8 mouse cellular contexts compared by ENCODE assay signal in the genomic region with DNA sequence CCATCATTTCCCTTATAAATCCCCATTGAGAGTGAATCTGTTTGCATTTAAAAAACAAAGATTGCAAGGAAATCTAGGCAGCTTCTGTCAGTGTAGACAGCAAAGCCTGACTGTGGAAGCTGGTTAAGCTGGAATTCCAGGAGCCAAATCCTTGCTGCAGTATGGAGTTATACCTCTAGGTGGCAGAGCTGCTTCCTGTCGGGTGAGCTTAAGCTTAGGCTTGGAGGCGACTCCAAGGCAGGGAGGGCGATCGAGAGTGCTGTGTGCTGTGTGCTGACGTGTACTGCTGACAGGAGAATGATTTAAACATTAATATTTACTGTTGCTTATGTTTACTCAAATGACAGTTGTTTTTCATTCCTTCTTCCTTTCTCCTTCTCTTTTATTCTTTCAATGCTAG.
A peak's percentile ranks its signal among the peaks of the same experiment; 100 is the strongest.
DNase-seq lines count a peak whose midpoint lies in the region; ATAC-seq and TF ChIP-seq lines count a peak whose summit lies in the region.

No protein-coding gene starts in this region.

- TF ChIP-seq POLR2A in bone marrow macrophage, adult 2 months (IDR thresholded peaks at IDR 0.05; ENCODE audit: borderline replicate concordance, low read depth, low read length) = no peak

- peaks cover 55% of the 10 kb centered on the region for H3K36me3 ChIP-seq in forebrain, embryonic 10.5 days (replicated peaks)
- H3K36me3 ChIP-seq in forebrain, embryonic 12.5 days (replicated peaks) = peaks cover 27% of the 10 kb centered on the region
- H3K36me3 ChIP-seq in intestine, embryonic 15.5 days = no peaks in the 10 kb centered on the region

- DNase-seq in forebrain, embryonic 10.5 days (ENCODE audit: extremely low spot score, low spot score) = peak; percentile 36
- peak; percentile 49 for DNase-seq in A20 (ENCODE audit: low read depth, low spot score)
- peak; percentile 72 for DNase-seq in liver
- peak; percentile 83 for DNase-seq in retina, embryonic 14.5 days (ENCODE audit: low spot score)

- peak; percentile 51; the same call in 1 of the 2 replicates for TF ChIP-seq CTCF in bone marrow macrophage, adult 2 months (IDR thresholded peaks at IDR 0.05; ENCODE audit: low read depth, low read length)

- no peak overlapping the region for H3K27ac ChIP-seq in forebrain, embryonic 10.5 days
- no peak overlapping the region for H3K27ac ChIP-seq in forebrain, embryonic 12.5 days
- no peak overlapping the region for H3K27ac ChIP-seq in bone marrow macrophage, adult 2 months (ENCODE audit: insufficient read depth, low read depth, low read length)
- H3K27ac ChIP-seq in intestine, embryonic 15.5 days = no peak overlapping the region

- H3K4me2 ChIP-seq in forebrain, embryonic 12.5 days = no peak overlapping the region
- no peak overlapping the region for H3K4me2 ChIP-seq in intestine, embryonic 15.5 days (replicated peaks)

- H3K4me1 ChIP-seq in forebrain, embryonic 10.5 days = peaks cover 17% of the 10 kb centered on the region
- peaks cover 18% of the 10 kb centered on the region for H3K4me1 ChIP-seq in forebrain, embryonic 12.5 days
- peaks cover 21% of the 10 kb centered on the region for H3K4me1 ChIP-seq in bone marrow macrophage, adult 2 months (ENCODE audit: control insufficient read depth, insufficient read depth, low read length)
- H3K4me1 ChIP-seq in intestine, embryonic 15.5 days (replicated peaks) = peaks cover 6% of the 10 kb centered on the region

- no peak overlapping the region for H3K9ac ChIP-seq in forebrain, embryonic 12.5 days
- no peak overlapping the region for H3K9ac ChIP-seq in intestine, embryonic 15.5 days

- no peak overlapping the region for H3K4me3 ChIP-seq in forebrain, embryonic 10.5 days
- H3K4me3 ChIP-seq in forebrain, embryonic 12.5 days (replicated peaks) = no peak overlapping the region
- H3K4me3 ChIP-seq in bone marrow macrophage, adult 2 months (ENCODE audit: insufficient read depth, low read length) = no peak overlapping the region
- no peak overlapping the region for H3K4me3 ChIP-seq in intestine, embryonic 15.5 days (replicated peaks)

- no peak for ATAC-seq in forebrain, embryonic 12.5 days (ENCODE audit: low FRiP score)
- ATAC-seq in erythroblast, adult 5-6 weeks (replicated peaks; ENCODE audit: low FRiP score, poor library complexity, severe bottlenecking) = peak; percentile 78
- ATAC-seq in intestine, embryonic 15.5 days = peak; percentile 42; the same call in 1 of the 2 replicates

- WGBS in forebrain, embryonic 10.5 days = 60% methylated on average over 5 of the region's 5 CpGs
- WGBS in forebrain, embryonic 12.5 days = 54% methylated on average over 5 of the region's 5 CpGs
- WGBS in intestine, embryonic 15.5 days = 47% methylated on average over 5 of the region's 5 CpGs

- H3K9me3 ChIP-seq in forebrain, embryonic 10.5 days = no peaks in the 10 kb centered on the region
- no peaks in the 10 kb centered on the region for H3K9me3 ChIP-seq in forebrain, embryonic 12.5 days
- H3K9me3 ChIP-seq in intestine, embryonic 15.5 days = no peaks in the 10 kb centered on the region

- no peaks in the 10 kb centered on the region for H3K27me3 ChIP-seq in forebrain, embryonic 10.5 days (ENCODE audit: poor library complexity, severe bottlenecking)
- no peaks in the 10 kb centered on the region for H3K27me3 ChIP-seq in forebrain, embryonic 12.5 days
- no peaks in the 10 kb centered on the region for H3K27me3 ChIP-seq in intestine, embryonic 15.5 days (replicated peaks)
